Mouse (Mus musculus): Measurements from ENCODE around the gene Nudt16. TPM values are rescaled to one million over a fixed set of nuclear protein-coding genes. Genes with fewer than 3 reads are reported as not detected.
A peak's percentile ranks its signal among the peaks of the same experiment; 100 is the strongest.
"Not testable (repeated sequence)": the region's sequence is repeated elsewhere in the genome, so short reads cannot be mapped to it uniquely, and the experiment has no call there.

Gene Nudt16
- polyA plus RNA-seq (2012; ENCODE audit: insufficient read depth, insufficient read length, low replicate concordance, missing spikeins), result not detected in 2 replicates

GRCm38 (mm10) chr9:105131253-105132001 lies at the start of gene Nudt16:
Gene Nudt16 (minus strand): TSS chr9:105131824.
- Histone ChIP-seq H3K4me3 (ENCODE audit: insufficient read depth, low read depth, low read length) (peak within 1 kb of the TSS; percentile 62), H3K27ac (ENCODE audit: insufficient read depth, low read depth, low read length) (peak within 1 kb of the TSS; percentile 84), H3K4me1 (ENCODE audit: control insufficient read depth, insufficient read depth, low read length) (peaks cover 16% of the 10 kb centered on the region)
- TF ChIP-seq POLR2A (IDR thresholded peaks at IDR 0.05; ENCODE audit: insufficient read depth, low read depth, low read length) (peak; percentile 75), CTCF (IDR thresholded peaks at IDR 0.05; ENCODE audit: insufficient read depth, low read depth, low read length) (0 out of 2 replicates have a peak, but pooled peaks have one; percentile 10)
- WGBS, result under 1% methylated on average over 60 of the region's 60 CpGs

GRCm38 (mm10) chr9:105144992-105145391 lies 13.4 kb upstream of the Nudt16 start, which contains the start of gene 1700080E11Rik:
Gene 1700080E11Rik (minus strand): TSS chr9:105145092.
- TF ChIP-seq CTCF (IDR thresholded peaks at IDR 0.05; ENCODE audit: insufficient read depth, low read depth, low read length), result no peak
- no peak for TF ChIP-seq POLR2A (IDR thresholded peaks at IDR 0.05; ENCODE audit: insufficient read depth, low read depth, low read length)
- 89% methylated on average over 6 of the region's 6 CpGs for WGBS
- Histone ChIP-seq H3K4me3 (ENCODE audit: insufficient read depth, low read depth, low read length) (no peak within 1 kb of the TSS), H3K27ac (ENCODE audit: insufficient read depth, low read depth, low read length) (no peak within 1 kb of the TSS), H3K4me1 (ENCODE audit: control insufficient read depth, insufficient read depth, low read length) (no peaks in the 10 kb centered on the region)

GRCm38 (mm10) chr9:105139204-105139603 lies 7.6 kb upstream of the Nudt16 start:
- Histone ChIP-seq H3K27ac (ENCODE audit: insufficient read depth, low read depth, low read length) (no peak overlapping the region), H3K4me1 (ENCODE audit: control insufficient read depth, insufficient read depth, low read length) (no peaks in the 10 kb centered on the region), H3K4me3 (ENCODE audit: insufficient read depth, low read depth, low read length) (no peak overlapping the region)
- WGBS, result 89% methylated on average over 6 of the region's 6 CpGs
- TF ChIP-seq POLR2A (IDR thresholded peaks at IDR 0.05; ENCODE audit: insufficient read depth, low read depth, low read length), result no peak
- TF ChIP-seq CTCF (IDR thresholded peaks at IDR 0.05; ENCODE audit: insufficient read depth, low read depth, low read length), result no peak

- Histone ChIP-seq H3K27ac (ENCODE audit: insufficient read depth, low read depth, low read length) (no peak overlapping the region), H3K4me1 (ENCODE audit: control insufficient read depth, insufficient read depth, low read length) (peaks cover 2% of the 10 kb centered on the region; the same call in 1 of the 2 replicates), H3K4me3 (ENCODE audit: insufficient read depth, low read depth, low read length) (no peak overlapping the region)
- no peak for TF ChIP-seq POLR2A (IDR thresholded peaks at IDR 0.05; ENCODE audit: insufficient read depth, low read depth, low read length)
- no peak for TF ChIP-seq CTCF (IDR thresholded peaks at IDR 0.05; ENCODE audit: insufficient read depth, low read depth, low read length)
- 71% methylated on average over 1 of the region's 1 CpGs for WGBS
Measured at GRCm38 (mm10) chr9:105136404-105136803, 4.8 kb upstream of the Nudt16 start.

- H3K4me1 ChIP-seq (ENCODE audit: control insufficient read depth, insufficient read depth, low read length), result peaks cover 15% of the 10 kb centered on the region
- no peak overlapping the region for H3K4me3 ChIP-seq (ENCODE audit: insufficient read depth, low read depth, low read length)
- H3K27ac ChIP-seq (ENCODE audit: insufficient read depth, low read depth, low read length), result no peak overlapping the region
- 85% methylated on average over 5 of the region's 5 CpGs for WGBS
- no peak for TF ChIP-seq CTCF (IDR thresholded peaks at IDR 0.05; ENCODE audit: insufficient read depth, low read depth, low read length)
- no peak for TF ChIP-seq POLR2A (IDR thresholded peaks at IDR 0.05; ENCODE audit: insufficient read depth, low read depth, low read length)
Measured at GRCm38 (mm10) chr9:105134536-105134935, 2.9 kb upstream of the Nudt16 start.

- Histone ChIP-seq H3K4me3 (ENCODE audit: insufficient read depth, low read depth, low read length) (peak overlapping the region; percentile 62), H3K4me1 (ENCODE audit: control insufficient read depth, insufficient read depth, low read length) (peaks cover 16% of the 10 kb centered on the region), H3K27ac (ENCODE audit: insufficient read depth, low read depth, low read length) (peak overlapping the region; percentile 84)
- TF ChIP-seq CTCF (IDR thresholded peaks at IDR 0.05; ENCODE audit: insufficient read depth, low read depth, low read length), result no peak
- no peak for TF ChIP-seq POLR2A (IDR thresholded peaks at IDR 0.05; ENCODE audit: insufficient read depth, low read depth, low read length)
- 20% methylated on average over 5 of the region's 5 CpGs for WGBS
Measured at GRCm38 (mm10) chr9:105132002-105132367, 361 bp upstream of the Nudt16 start.

- 92% methylated on average over 8 of the region's 8 CpGs for WGBS
Measured at GRCm38 (mm10) chr9:105130331-105130730, 1.3 kb downstream of the Nudt16 start.

GRCm38 (mm10) chr9:105125206-105125605 lies 6.4 kb downstream of the Nudt16 start:
- H3K4me1 ChIP-seq (ENCODE audit: control insufficient read depth, insufficient read depth, low read length); H3K27ac ChIP-seq (ENCODE audit: insufficient read depth, low read depth, low read length); H3K4me3 ChIP-seq (ENCODE audit: insufficient read depth, low read depth, low read length): not testable (repeated sequence)
- WGBS, result 90% methylated on average over 3 of the region's 3 CpGs

More at GRCm38 (mm10) chr9:105130331-105130730, 1.3 kb downstream of the Nudt16 start:
- Histone ChIP-seq H3K4me1 (ENCODE audit: control insufficient read depth, insufficient read depth, low read length) (peaks cover 17% of the 10 kb centered on the region), H3K27ac (ENCODE audit: insufficient read depth, low read depth, low read length) (no peak overlapping the region), H3K4me3 (ENCODE audit: insufficient read depth, low read depth, low read length) (no peak overlapping the region)
- TF ChIP-seq POLR2A (IDR thresholded peaks at IDR 0.05; ENCODE audit: insufficient read depth, low read depth, low read length), result no peak
- TF ChIP-seq CTCF (IDR thresholded peaks at IDR 0.05; ENCODE audit: insufficient read depth, low read depth, low read length), result no peak

- 49% methylated on average over 5 of the region's 5 CpGs for WGBS
- no peak for TF ChIP-seq CTCF (IDR thresholded peaks at IDR 0.05; ENCODE audit: insufficient read depth, low read depth, low read length)
- no peak for TF ChIP-seq POLR2A (IDR thresholded peaks at IDR 0.05; ENCODE audit: insufficient read depth, low read depth, low read length)
- H3K27ac ChIP-seq (ENCODE audit: insufficient read depth, low read depth, low read length), result peak overlapping the region; percentile 61; the same call in 1 of the 2 replicates
- H3K4me1 ChIP-seq (ENCODE audit: control insufficient read depth, insufficient read depth, low read length), result peaks cover 9% of the 10 kb centered on the region; the same call in 1 of the 2 replicates
- no peak overlapping the region for H3K4me3 ChIP-seq (ENCODE audit: insufficient read depth, low read depth, low read length)
Measured at GRCm38 (mm10) chr9:105103893-105104292, 27.7 kb downstream of the Nudt16 start.
